Mouse (Mus musculus): ENCODE results near the gene Pih1d1. TPM values are rescaled to one million over a fixed set of nuclear protein-coding genes. Genes with fewer than 3 reads are reported as not detected.
A peak's percentile ranks its signal among the peaks of the same experiment; 100 is the strongest.

The Pih1d1 gene
- total and polyA plus RNA-seq, 2 experiments from 2014 or later, result 79.3 to 124 TPM

- no peaks in the 10 kb centered on the region for H3K36me3 ChIP-seq (ENCODE audit: insufficient read depth, low read length)
- no peak for DNase-seq (ENCODE audit: low spot score)
- WGBS, result 83% methylated on average over 4 of the region's 4 CpGs
- H3K4me3 ChIP-seq (ENCODE audit: low read length), result no peak overlapping the region
- no peaks in the 10 kb centered on the region for H3K4me1 ChIP-seq (ENCODE audit: insufficient read depth, low read length)
- no peaks in the 10 kb centered on the region for H3K27me3 ChIP-seq (ENCODE audit: insufficient read depth, low read length)
- H3K27ac ChIP-seq, result no peak overlapping the region
- H3K4me2 ChIP-seq (ENCODE audit: low read depth, low read length), result no peak overlapping the region
- H3K9me3 ChIP-seq (ENCODE audit: low read length), result no peaks in the 10 kb centered on the region
- TF ChIP-seq CTCF (IDR thresholded peaks at IDR 0.05; ENCODE audit: low read depth), result no peak
- no peak overlapping the region for H3K9ac ChIP-seq (replicated peaks; ENCODE audit: low read length)
- ATAC-seq, result no peak
Observed at GRCm38 (mm10) chr7:45196176-45196535, 42.1 kb downstream of the Pih1d1 start.

GRCm38 (mm10) chr7:45196994-45197393, 42.9 kb downstream of the Pih1d1 start:
- H3K27me3 ChIP-seq (ENCODE audit: insufficient read depth, low read length), result no peaks in the 10 kb centered on the region
- DNase-seq (ENCODE audit: low spot score) (no peak), ATAC-seq (no peak)
- H3K4me1 ChIP-seq (ENCODE audit: insufficient read depth, low read length), result no peaks in the 10 kb centered on the region
- 77% methylated on average over 5 of the region's 5 CpGs for WGBS
- H3K36me3 ChIP-seq (ENCODE audit: insufficient read depth, low read length), result no peaks in the 10 kb centered on the region
- no peaks in the 10 kb centered on the region for H3K9me3 ChIP-seq (ENCODE audit: low read length)
- H3K9ac ChIP-seq (replicated peaks; ENCODE audit: low read length), result no peak overlapping the region
- no peak overlapping the region for H3K4me2 ChIP-seq (ENCODE audit: low read depth, low read length)
- TF ChIP-seq CTCF (IDR thresholded peaks at IDR 0.05; ENCODE audit: low read depth), result no peak
- H3K27ac ChIP-seq, result no peak overlapping the region
- H3K4me3 ChIP-seq (ENCODE audit: low read length), result no peak overlapping the region

DNA sequence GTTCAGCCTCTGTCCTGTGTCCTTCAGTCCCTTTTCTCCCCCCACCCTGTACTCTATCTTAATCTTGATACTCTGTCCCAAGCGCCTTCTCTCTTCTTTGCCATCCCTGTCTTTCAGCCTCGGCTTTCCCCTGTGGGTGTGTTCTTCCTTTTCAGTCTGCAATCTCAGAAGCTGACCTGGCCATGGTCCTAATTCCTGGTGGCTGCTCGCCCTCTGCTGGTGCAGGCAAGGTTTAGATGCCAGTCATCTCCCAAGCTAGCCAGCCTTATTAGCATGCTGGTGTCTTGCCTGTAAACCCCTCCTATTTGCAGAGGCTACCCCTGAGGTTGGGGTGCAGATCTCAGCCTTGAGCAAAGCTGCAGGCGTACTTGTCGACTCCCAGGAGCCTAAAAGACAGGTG, 44.3 kb downstream of the Pih1d1 start:
- ATAC-seq (peak; percentile 60; the same call in 1 of the 2 replicates), DNase-seq (ENCODE audit: low spot score) (peak; percentile 91)
- Histone ChIP-seq H3K9ac (replicated peaks; ENCODE audit: low read length) (no peak overlapping the region), H3K27ac (no peak overlapping the region), H3K4me2 (ENCODE audit: low read depth, low read length) (no peak overlapping the region), H3K36me3 (ENCODE audit: insufficient read depth, low read length) (no peaks in the 10 kb centered on the region), H3K27me3 (ENCODE audit: insufficient read depth, low read length) (no peaks in the 10 kb centered on the region), H3K4me3 (ENCODE audit: low read length) (no peak overlapping the region), H3K9me3 (ENCODE audit: low read length) (no peaks in the 10 kb centered on the region), H3K4me1 (ENCODE audit: insufficient read depth, low read length) (no peaks in the 10 kb centered on the region)
- peak; percentile 95 for TF ChIP-seq CTCF (IDR thresholded peaks at IDR 0.05; ENCODE audit: low read depth)
- WGBS, result 11% methylated on average over 5 of the region's 5 CpGs

DNA sequence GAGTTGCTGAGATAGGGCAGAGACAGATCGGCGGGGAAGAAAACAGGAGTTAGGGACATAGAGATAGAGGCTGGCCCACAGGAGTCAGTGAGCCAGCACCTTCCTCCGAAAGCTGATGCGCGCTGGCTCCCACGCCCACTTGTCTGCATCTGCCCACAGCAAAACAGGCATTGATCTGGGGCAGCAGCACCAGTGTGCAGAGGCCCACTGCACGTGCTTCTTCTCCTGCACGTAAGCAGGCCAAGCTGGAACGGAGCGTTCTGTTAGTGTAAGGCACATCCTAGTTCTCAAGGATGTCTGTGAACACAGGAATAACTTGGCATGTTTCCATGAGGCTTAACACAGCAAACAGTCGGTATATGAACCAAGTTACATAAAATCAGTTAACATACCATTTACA, 44.9 kb downstream of the Pih1d1 start:
- Histone ChIP-seq H3K9me3 (ENCODE audit: low read length) (no peaks in the 10 kb centered on the region), H3K27me3 (ENCODE audit: insufficient read depth, low read length) (no peaks in the 10 kb centered on the region), H3K36me3 (ENCODE audit: insufficient read depth, low read length) (no peaks in the 10 kb centered on the region), H3K27ac (no peak overlapping the region), H3K4me2 (ENCODE audit: low read depth, low read length) (no peak overlapping the region), H3K4me3 (ENCODE audit: low read length) (no peak overlapping the region), H3K4me1 (ENCODE audit: insufficient read depth, low read length) (no peaks in the 10 kb centered on the region), H3K9ac (replicated peaks; ENCODE audit: low read length) (no peak overlapping the region)
- WGBS, result 82% methylated on average over 11 of the region's 11 CpGs
- no peak for TF ChIP-seq CTCF (IDR thresholded peaks at IDR 0.05; ENCODE audit: low read depth)
- no peak for ATAC-seq
- DNase-seq (ENCODE audit: low spot score), result no peak

DNA sequence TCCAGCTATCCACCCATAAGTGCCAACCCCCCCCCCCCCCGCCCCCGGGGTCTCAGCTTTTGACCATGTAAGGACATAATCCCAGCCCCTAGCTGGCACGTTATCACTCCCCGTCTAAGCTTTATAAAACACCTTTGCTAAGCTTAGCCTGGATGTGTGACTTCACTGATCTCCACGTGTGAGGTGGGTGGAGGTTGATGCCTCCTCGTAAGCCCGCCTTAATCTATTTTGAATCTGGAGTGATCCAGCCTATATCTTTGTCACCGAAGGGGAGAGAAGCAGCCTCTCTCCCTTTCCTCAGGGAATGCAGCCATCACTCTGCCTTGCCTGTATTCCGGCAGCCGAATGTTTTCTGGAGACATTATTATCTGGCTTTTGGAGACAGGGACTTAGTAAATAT, 48.6 kb downstream of the Pih1d1 start:
- 73% methylated on average over 10 of the region's 10 CpGs for WGBS
- no peak for TF ChIP-seq CTCF (IDR thresholded peaks at IDR 0.05; ENCODE audit: low read depth)
- H3K4me3 ChIP-seq (ENCODE audit: low read length), result no peak overlapping the region

GRCm38 (mm10) chr7:45204380-45205143, 50.5 kb downstream of the Pih1d1 start, which contains the start of gene Ccdc155:
TSS of gene Ccdc155 (minus strand) at chr7:45204892.
- Histone ChIP-seq H3K9ac (replicated peaks; ENCODE audit: low read length) (peak within 1 kb of the TSS; percentile 33; the same call in 1 of the 2 replicates), H3K27me3 (ENCODE audit: insufficient read depth, low read length) (no peaks in the 10 kb centered on the region), H3K36me3 (ENCODE audit: insufficient read depth, low read length) (no peaks in the 10 kb centered on the region), H3K27ac (peak within 1 kb of the TSS; percentile 64; the same call in 1 of the 2 replicates), H3K4me1 (ENCODE audit: insufficient read depth, low read length) (no peaks in the 10 kb centered on the region), H3K9me3 (ENCODE audit: low read length) (no peaks in the 10 kb centered on the region), H3K4me2 (ENCODE audit: low read depth, low read length) (peak within 1 kb of the TSS; percentile 57), H3K4me3 (ENCODE audit: low read length) (peak within 1 kb of the TSS; percentile 41)
- DNase-seq (ENCODE audit: low spot score) (peak; percentile 99), ATAC-seq (peak; percentile 98)
- WGBS, result 9% methylated on average over 44 of the region's 44 CpGs
- no peak for TF ChIP-seq CTCF (IDR thresholded peaks at IDR 0.05; ENCODE audit: low read depth)

More for the DNA sequence above, 48.6 kb downstream of the Pih1d1 start:
- Histone ChIP-seq H3K36me3 (ENCODE audit: insufficient read depth, low read length) (no peaks in the 10 kb centered on the region), H3K4me2 (ENCODE audit: low read depth, low read length) (no peak overlapping the region), H3K9me3 (ENCODE audit: low read length) (no peaks in the 10 kb centered on the region), H3K9ac (replicated peaks; ENCODE audit: low read length) (no peak overlapping the region), H3K27me3 (ENCODE audit: insufficient read depth, low read length) (no peaks in the 10 kb centered on the region), H3K4me1 (ENCODE audit: insufficient read depth, low read length) (no peaks in the 10 kb centered on the region), H3K27ac (no peak overlapping the region)
- ATAC-seq, result no peak
- no peak for DNase-seq (ENCODE audit: low spot score)

DNA sequence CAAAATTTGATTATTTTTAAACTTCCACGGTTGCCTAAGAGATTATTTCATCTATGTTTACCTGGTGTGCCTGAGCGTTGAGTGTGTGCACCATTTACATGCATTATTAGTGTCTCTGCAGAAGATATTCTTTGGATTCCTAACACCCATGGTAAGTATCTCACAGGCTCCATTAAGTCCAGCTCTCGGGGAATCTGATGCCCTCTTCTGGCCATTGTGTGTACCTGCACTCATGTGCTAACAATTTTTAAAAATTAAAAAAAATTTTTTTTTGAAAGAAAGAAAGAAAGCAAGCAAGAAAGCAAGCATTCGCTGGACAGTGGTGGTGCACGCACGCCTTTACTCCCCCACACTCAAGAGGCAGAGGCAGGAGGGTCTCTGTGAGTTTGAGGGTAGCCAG, 54.2 kb downstream of the Pih1d1 start:
- ATAC-seq, result no peak
- Histone ChIP-seq H3K4me2 (ENCODE audit: low read depth, low read length) (no peak overlapping the region), H3K27me3 (ENCODE audit: insufficient read depth, low read length) (no peaks in the 10 kb centered on the region), H3K4me3 (ENCODE audit: low read length) (no peak overlapping the region), H3K4me1 (ENCODE audit: insufficient read depth, low read length) (no peaks in the 10 kb centered on the region), H3K9me3 (ENCODE audit: low read length) (no peaks in the 10 kb centered on the region), H3K9ac (replicated peaks; ENCODE audit: low read length) (no peak overlapping the region), H3K27ac (no peak overlapping the region), H3K36me3 (ENCODE audit: insufficient read depth, low read length) (no peaks in the 10 kb centered on the region)
- no peak for DNase-seq (ENCODE audit: low spot score)
- peak; percentile 34 for TF ChIP-seq CTCF (IDR thresholded peaks at IDR 0.05; ENCODE audit: low read depth)
- 82% methylated on average over 6 of the region's 6 CpGs for WGBS

MicroRNAs encoded within 50 kb of the gene (microRNA counts, 519-probe panel; counts per million panel counts)
- 4,253 counts per million, percentile 74 among the panel's probes with 10 or more counts for microRNA mmu-miR-150

Small RNA genes within 50 kb of the gene (microRNA-seq; reads per million reads assigned to microRNA genes)
- gene Mir150, result 219 to 331 reads per million in 2 experiments
- gene Mir5121, result 10.9 to 14.3 reads per million in 2 experiments
- 0 reads per million in 2 experiments for gene Mir7055

Other genes with a start within 250 kb of the Pih1d1 start
Only the 30 nearest of the 32 such genes appear.
- gene Tsks, start 211.1 kb upstream of the Pih1d1 start, total RNA-seq (2014; rRNA removed), result not detected in 2 replicates
- gene Tsks, start 211.1 kb upstream of the Pih1d1 start, polyA plus RNA-seq (2015; fragmentation: Nextera tagmentation; extraction: Ambion mirVana), result 0.25 and 0.40 TPM in 2 replicates
- gene Cpt1c, start 179.5 kb upstream of the Pih1d1 start, total RNA-seq (2014; rRNA removed), result 99.4 and 105 TPM in 2 replicates
- 48.7 and 50.7 TPM in 2 replicates for gene Cpt1c, start 179.5 kb upstream of the Pih1d1 start, polyA plus RNA-seq (2015; fragmentation: Nextera tagmentation; extraction: Ambion mirVana)
- gene Prmt1, start 167.7 kb upstream of the Pih1d1 start, total RNA-seq (2014; rRNA removed), result 215 and 251 TPM in 2 replicates
- 470 and 531 TPM in 2 replicates for gene Prmt1, start 167.7 kb upstream of the Pih1d1 start, polyA plus RNA-seq (2015; fragmentation: Nextera tagmentation; extraction: Ambion mirVana)
- 42.2 and 48.6 TPM in 2 replicates for gene Irf3, start 156.7 kb upstream of the Pih1d1 start, total RNA-seq (2014; rRNA removed)
- gene Irf3, start 156.7 kb upstream of the Pih1d1 start, polyA plus RNA-seq (2015; fragmentation: Nextera tagmentation; extraction: Ambion mirVana), result 31.5 and 33.7 TPM in 2 replicates
- 7.2 and 15.0 TPM in 2 replicates for gene Bcl2l12, start 155.6 kb upstream of the Pih1d1 start, total RNA-seq (2014; rRNA removed)
- gene Bcl2l12, start 155.6 kb upstream of the Pih1d1 start, polyA plus RNA-seq (2015; fragmentation: Nextera tagmentation; extraction: Ambion mirVana), result 13.0 and 13.6 TPM in 2 replicates
- gene Scaf1, start 137.9 kb upstream of the Pih1d1 start, total RNA-seq (2014; rRNA removed), result 76.7 and 77.7 TPM in 2 replicates
- 40.7 and 45.6 TPM in 2 replicates for gene Scaf1, start 137.9 kb upstream of the Pih1d1 start, polyA plus RNA-seq (2015; fragmentation: Nextera tagmentation; extraction: Ambion mirVana)
- 8.4 and 18.6 TPM in 2 replicates for gene Rras, start 136.3 kb upstream of the Pih1d1 start, total RNA-seq (2014; rRNA removed)
- gene Rras, start 136.3 kb upstream of the Pih1d1 start, polyA plus RNA-seq (2015; fragmentation: Nextera tagmentation; extraction: Ambion mirVana), result 15.8 and 16.9 TPM in 2 replicates
- gene Prr12, start 101.4 kb upstream of the Pih1d1 start, total RNA-seq (2014; rRNA removed), result 14.0 and 18.1 TPM in 2 replicates
- gene Prr12, start 101.4 kb upstream of the Pih1d1 start, polyA plus RNA-seq (2015; fragmentation: Nextera tagmentation; extraction: Ambion mirVana), result 7.5 and 9.2 TPM in 2 replicates
- gene Nosip, start 91.9 kb upstream of the Pih1d1 start, total RNA-seq (2014; rRNA removed), result 72.9 and 83.1 TPM in 2 replicates
- 64.5 and 67.4 TPM in 2 replicates for gene Nosip, start 91.9 kb upstream of the Pih1d1 start, polyA plus RNA-seq (2015; fragmentation: Nextera tagmentation; extraction: Ambion mirVana)
- gene Prrg2, start 91.6 kb upstream of the Pih1d1 start, total RNA-seq (2014; rRNA removed), result 10.5 and 12.4 TPM in 2 replicates
- gene Prrg2, start 91.6 kb upstream of the Pih1d1 start, polyA plus RNA-seq (2015; fragmentation: Nextera tagmentation; extraction: Ambion mirVana), result 15.3 and 17.2 TPM in 2 replicates
- gene Rcn3, start 62.1 kb upstream of the Pih1d1 start, total RNA-seq (2014; rRNA removed), result 42.9 and 45.1 TPM in 2 replicates
- 39.3 and 42.0 TPM in 2 replicates for gene Rcn3, start 62.1 kb upstream of the Pih1d1 start, polyA plus RNA-seq (2015; fragmentation: Nextera tagmentation; extraction: Ambion mirVana)
- gene Fcgrt, start 50.5 kb upstream of the Pih1d1 start, total RNA-seq (2014; rRNA removed), result 32.9 and 43.6 TPM in 2 replicates
- 43.8 and 45.9 TPM in 2 replicates for gene Fcgrt, start 50.5 kb upstream of the Pih1d1 start, polyA plus RNA-seq (2015; fragmentation: Nextera tagmentation; extraction: Ambion mirVana)
- 743 and 824 TPM in 2 replicates for gene Rps11, start 29.9 kb upstream of the Pih1d1 start, total RNA-seq (2014; rRNA removed)
- 768 and 794 TPM in 2 replicates for gene Rps11, start 29.9 kb upstream of the Pih1d1 start, polyA plus RNA-seq (2015; fragmentation: Nextera tagmentation; extraction: Ambion mirVana)
- gene Rpl13a, start 25.5 kb upstream of the Pih1d1 start, total RNA-seq (2014; rRNA removed), result 1,377 and 1,807 TPM in 2 replicates
- gene Rpl13a, start 25.5 kb upstream of the Pih1d1 start, polyA plus RNA-seq (2015; fragmentation: Nextera tagmentation; extraction: Ambion mirVana), result 800 and 828 TPM in 2 replicates
- gene Gm45713, start 18.1 kb upstream of the Pih1d1 start, total RNA-seq (2014; rRNA removed), result not detected in 2 replicates
- 0.15 TPM in 1 of 2 replicates, not detected in the other for gene Gm45713, start 18.1 kb upstream of the Pih1d1 start, polyA plus RNA-seq (2015; fragmentation: Nextera tagmentation; extraction: Ambion mirVana)
- gene Flt3l, start 17.9 kb upstream of the Pih1d1 start, total RNA-seq (2014; rRNA removed), result 5.8 and 8.0 TPM in 2 replicates
- gene Flt3l, start 17.9 kb upstream of the Pih1d1 start, polyA plus RNA-seq (2015; fragmentation: Nextera tagmentation; extraction: Ambion mirVana), result 2.1 and 3.0 TPM in 2 replicates
- gene Aldh16a1, start 281 bp downstream of the Pih1d1 start, total RNA-seq (2014; rRNA removed), result 30.5 and 30.9 TPM in 2 replicates
- 19.0 and 20.6 TPM in 2 replicates for gene Aldh16a1, start 281 bp downstream of the Pih1d1 start, polyA plus RNA-seq (2015; fragmentation: Nextera tagmentation; extraction: Ambion mirVana)
- gene Slc17a7, start 9.6 kb downstream of the Pih1d1 start, total RNA-seq (2014; rRNA removed), result 9.8 and 13.5 TPM in 2 replicates
- 4.2 and 4.6 TPM in 2 replicates for gene Slc17a7, start 9.6 kb downstream of the Pih1d1 start, polyA plus RNA-seq (2015; fragmentation: Nextera tagmentation; extraction: Ambion mirVana)
- 0.36 TPM in 1 of 2 replicates, not detected in the other for gene Gfy, start 25.3 kb downstream of the Pih1d1 start, total RNA-seq (2014; rRNA removed)
- gene Gfy, start 25.3 kb downstream of the Pih1d1 start, polyA plus RNA-seq (2015; fragmentation: Nextera tagmentation; extraction: Ambion mirVana), result not detected in 2 replicates
- gene Pth2, start 26.7 kb downstream of the Pih1d1 start, total RNA-seq (2014; rRNA removed), result not detected in 2 replicates
- gene Pth2, start 26.7 kb downstream of the Pih1d1 start, polyA plus RNA-seq (2015; fragmentation: Nextera tagmentation; extraction: Ambion mirVana), result 1.1 and 2.1 TPM in 2 replicates
- 0.10 TPM in 1 of 2 replicates, not detected in the other for gene Ccdc155, start 50.6 kb downstream of the Pih1d1 start, total RNA-seq (2014; rRNA removed)
- 0.46 and 0.55 TPM in 2 replicates for gene Ccdc155, start 50.6 kb downstream of the Pih1d1 start, polyA plus RNA-seq (2015; fragmentation: Nextera tagmentation; extraction: Ambion mirVana)
- gene Dkkl1, start 57.8 kb downstream of the Pih1d1 start, total RNA-seq (2014; rRNA removed), result 15.7 and 18.3 TPM in 2 replicates
- gene Dkkl1, start 57.8 kb downstream of the Pih1d1 start, polyA plus RNA-seq (2015; fragmentation: Nextera tagmentation; extraction: Ambion mirVana), result 24.0 and 25.4 TPM in 2 replicates
- gene Tead2, start 61.5 kb downstream of the Pih1d1 start, total RNA-seq (2014; rRNA removed), result 58.0 and 73.6 TPM in 2 replicates
- 36.0 and 37.3 TPM in 2 replicates for gene Tead2, start 61.5 kb downstream of the Pih1d1 start, polyA plus RNA-seq (2015; fragmentation: Nextera tagmentation; extraction: Ambion mirVana)
- gene Cd37, start 84.8 kb downstream of the Pih1d1 start, total RNA-seq (2014; rRNA removed), result 0.40 and 1.0 TPM in 2 replicates
- gene Cd37, start 84.8 kb downstream of the Pih1d1 start, polyA plus RNA-seq (2015; fragmentation: Nextera tagmentation; extraction: Ambion mirVana), result 2.2 and 2.4 TPM in 2 replicates
- 1.3 and 1.8 TPM in 2 replicates for gene Slc6a16, start 86.8 kb downstream of the Pih1d1 start, total RNA-seq (2014; rRNA removed)
- gene Slc6a16, start 86.8 kb downstream of the Pih1d1 start, polyA plus RNA-seq (2015; fragmentation: Nextera tagmentation; extraction: Ambion mirVana), result 2.0 and 2.1 TPM in 2 replicates
- gene Slc6a21, start 123.2 kb downstream of the Pih1d1 start, total RNA-seq (2014; rRNA removed), result not detected in 2 replicates
- gene Slc6a21, start 123.2 kb downstream of the Pih1d1 start, polyA plus RNA-seq (2015; fragmentation: Nextera tagmentation; extraction: Ambion mirVana), result not detected in 2 replicates
- 29.5 and 35.7 TPM in 2 replicates for gene Trpm4, start 179.5 kb downstream of the Pih1d1 start, total RNA-seq (2014; rRNA removed)
- 11.2 and 13.0 TPM in 2 replicates for gene Trpm4, start 179.5 kb downstream of the Pih1d1 start, polyA plus RNA-seq (2015; fragmentation: Nextera tagmentation; extraction: Ambion mirVana)
- 0.26 and 0.72 TPM in 2 replicates for gene Hrc, start 181.0 kb downstream of the Pih1d1 start, total RNA-seq (2014; rRNA removed)
- 0.16 and 0.34 TPM in 2 replicates for gene Hrc, start 181.0 kb downstream of the Pih1d1 start, polyA plus RNA-seq (2015; fragmentation: Nextera tagmentation; extraction: Ambion mirVana)
- gene Ppfia3, start 212.7 kb downstream of the Pih1d1 start, total RNA-seq (2014; rRNA removed), result 91.9 and 107 TPM in 2 replicates
- 25.5 and 26.7 TPM in 2 replicates for gene Ppfia3, start 212.7 kb downstream of the Pih1d1 start, polyA plus RNA-seq (2015; fragmentation: Nextera tagmentation; extraction: Ambion mirVana)
- 87.4 and 94.2 TPM in 2 replicates for gene Lin7b, start 216.3 kb downstream of the Pih1d1 start, total RNA-seq (2014; rRNA removed)
- 69.3 and 76.1 TPM in 2 replicates for gene Lin7b, start 216.3 kb downstream of the Pih1d1 start, polyA plus RNA-seq (2015; fragmentation: Nextera tagmentation; extraction: Ambion mirVana)